Mouse (Mus musculus) Patski (cell line): ENCODE data around the gene Efcab11. TPM values are rescaled to one million over a fixed set of nuclear protein-coding genes. Genes with fewer than 3 reads are reported as not detected.

Experiments used
- ATAC-seq: fragments of 100-300 bp; one replicate; pipeline ENCODE4 v1.8.0; 2021
- CTCF ChIA-PET: fragments of 350-600 bp; sonication (Branson Sonifier 250); formaldehyde crosslinking; loops from one replicate; lab custom pipeline; 2022; ENCODE audit warnings: inconsistent platforms; lab: Charles Lee
- POLR2A ChIA-PET: fragments of 350-600 bp; sonication (Branson Sonifier 250); formaldehyde crosslinking; loops from one replicate; lab custom pipeline; 2022; ENCODE audit warnings: antibody characterized with exemption, inconsistent platforms; lab: Charles Lee
- DNase-seq: peaks from one replicate; pipeline ENCODE4 v3.0.0-alpha.2; 2011; ENCODE audit warnings: low read depth, low spot score
- H3K27me3 ChIP-seq: fragments of 371-371 bp; one replicate; pipeline ENCODE4 v1.5.1; 2021
- CTCF ChIP-seq: fragments of 100-300 bp; IDR thresholded peaks from one replicate; pipeline ENCODE4 v1.5.1; 2021
- in situ Hi-C: fragments of 300-500 bp; cut with MboI; formaldehyde crosslinking; loops from 3 replicates; pipeline ENCODE4 v1.11.1; 2018; ENCODE audit warnings: low pct_unique_long_range_greater_than_20kb, mixed read lengths
- polyA plus RNA-seq: library from polyadenylated mRNA; unstranded; gene quantifications from one replicate; pipeline ENCODE4 v1.2.3, GENCODE M21; 2021

Gene Efcab11
- polyA plus RNA-seq, 1 experiment from 2014 or later = 3.1 TPM

- TF ChIP-seq CTCF = no peak
- POLR2A ChIA-PET = no interaction called here
- CTCF ChIA-PET = no interaction called here
- in situ Hi-C loops = no loop called here
- no peaks in the 10 kb centered on the region for H3K27me3 ChIP-seq
- ATAC-seq (no peak), DNase-seq (no peak)
Measured at GRCm38 (mm10) chr12:99723791-99724190, 160.4 kb downstream of the Efcab11 start.

DNA sequence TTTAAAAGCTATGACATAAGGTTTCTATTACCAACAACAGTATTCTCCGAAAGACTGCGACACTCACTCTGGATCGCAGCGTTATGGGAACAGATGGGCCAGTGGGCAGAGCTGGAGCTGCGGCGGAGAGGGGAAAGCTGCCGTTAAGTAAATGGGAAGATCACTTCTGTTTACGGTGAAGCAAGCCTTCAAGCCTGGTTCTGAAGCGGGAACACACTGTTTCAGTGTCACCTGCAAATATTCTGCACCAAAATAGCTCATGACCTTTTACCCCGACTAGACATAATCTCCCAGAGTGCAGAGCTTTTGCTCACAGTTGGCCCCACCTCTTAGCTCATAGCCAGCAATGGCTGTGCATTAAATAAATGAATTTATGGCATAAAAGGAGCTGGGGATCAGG, 162.9 kb downstream of the Efcab11 start:
- POLR2A ChIA-PET = no interaction called here
- no peak for TF ChIP-seq CTCF
- CTCF ChIA-PET = interaction anchor here (0.7 to 1.8 kb wide), 3 partner anchors 15 to 75 kb away, joined by 3 read pairs; no protein-coding TSS in a partner anchor
- H3K27me3 ChIP-seq = no peaks in the 10 kb centered on the region
- no peak for ATAC-seq
- no peak for DNase-seq
- in situ Hi-C loops = no loop called here

DNA sequence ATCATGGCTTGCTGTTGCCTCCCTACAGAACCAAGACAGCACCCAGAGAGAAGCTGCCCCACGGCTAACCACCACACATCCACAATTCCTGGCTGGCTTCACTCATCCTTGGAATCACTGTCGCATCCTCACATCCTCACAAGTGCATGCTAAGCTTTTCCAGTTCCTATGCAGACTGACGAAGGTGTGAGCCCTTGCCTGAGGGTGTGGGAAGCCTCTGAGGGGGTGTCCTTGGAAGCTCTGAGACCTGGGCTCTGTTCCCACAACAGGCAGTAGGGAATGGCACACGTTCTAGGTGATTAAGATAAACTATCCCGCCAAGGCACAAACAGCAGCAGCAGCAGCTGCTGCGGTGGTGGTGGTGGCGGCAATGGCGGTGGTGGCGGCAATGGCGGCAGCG, 164.5 kb downstream of the Efcab11 start:
- in situ Hi-C loops = no loop called here
- no peaks in the 10 kb centered on the region for H3K27me3 ChIP-seq
- ATAC-seq (no peak), DNase-seq (no peak)
- ChIA-PET CTCF (interaction anchor here (1.8 kb wide), 1 partner anchor 22 kb away, joined by 3 read pairs; no protein-coding TSS in a partner anchor), POLR2A (no interaction called here)
- TF ChIP-seq CTCF = no peak

DNA sequence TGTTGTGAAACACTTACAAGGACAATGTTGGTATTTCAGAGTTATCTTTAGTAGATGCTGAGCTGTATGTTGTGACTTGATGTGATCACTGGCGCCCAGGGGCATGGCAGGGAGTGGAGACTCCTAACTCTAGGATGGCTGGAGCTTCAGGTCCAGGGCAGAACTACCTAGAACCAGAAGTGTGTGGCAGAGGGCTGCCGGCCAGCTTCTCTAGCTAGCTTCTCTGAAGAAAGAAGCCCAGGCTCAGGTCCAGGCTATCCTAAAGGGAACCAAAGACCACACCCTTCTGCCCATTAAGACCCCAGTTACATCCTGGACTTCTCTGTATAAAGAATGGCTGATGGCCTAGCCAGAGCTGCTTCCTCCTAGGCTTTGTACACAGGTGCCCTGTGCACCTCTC, 166.1 kb downstream of the Efcab11 start:
- CTCF ChIA-PET = no interaction called here
- ATAC-seq = no peak
- POLR2A ChIA-PET = no interaction called here
- in situ Hi-C loops = no loop called here
- TF ChIP-seq CTCF = no peak
- no peak for DNase-seq
- H3K27me3 ChIP-seq = no peaks in the 10 kb centered on the region

- ChIA-PET POLR2A (no interaction called here), CTCF (interaction anchor here (1.1 kb wide), 1 partner anchor 128 kb away, joined by 3 read pairs; no protein-coding TSS in a partner anchor)
- no peak for TF ChIP-seq CTCF
- no peaks in the 10 kb centered on the region for H3K27me3 ChIP-seq
- DNase-seq (no peak), ATAC-seq (no peak)
- in situ Hi-C loops = no loop called here
Measured at GRCm38 (mm10) chr12:99716038-99716610, 168.1 kb downstream of the Efcab11 start.

DNA sequence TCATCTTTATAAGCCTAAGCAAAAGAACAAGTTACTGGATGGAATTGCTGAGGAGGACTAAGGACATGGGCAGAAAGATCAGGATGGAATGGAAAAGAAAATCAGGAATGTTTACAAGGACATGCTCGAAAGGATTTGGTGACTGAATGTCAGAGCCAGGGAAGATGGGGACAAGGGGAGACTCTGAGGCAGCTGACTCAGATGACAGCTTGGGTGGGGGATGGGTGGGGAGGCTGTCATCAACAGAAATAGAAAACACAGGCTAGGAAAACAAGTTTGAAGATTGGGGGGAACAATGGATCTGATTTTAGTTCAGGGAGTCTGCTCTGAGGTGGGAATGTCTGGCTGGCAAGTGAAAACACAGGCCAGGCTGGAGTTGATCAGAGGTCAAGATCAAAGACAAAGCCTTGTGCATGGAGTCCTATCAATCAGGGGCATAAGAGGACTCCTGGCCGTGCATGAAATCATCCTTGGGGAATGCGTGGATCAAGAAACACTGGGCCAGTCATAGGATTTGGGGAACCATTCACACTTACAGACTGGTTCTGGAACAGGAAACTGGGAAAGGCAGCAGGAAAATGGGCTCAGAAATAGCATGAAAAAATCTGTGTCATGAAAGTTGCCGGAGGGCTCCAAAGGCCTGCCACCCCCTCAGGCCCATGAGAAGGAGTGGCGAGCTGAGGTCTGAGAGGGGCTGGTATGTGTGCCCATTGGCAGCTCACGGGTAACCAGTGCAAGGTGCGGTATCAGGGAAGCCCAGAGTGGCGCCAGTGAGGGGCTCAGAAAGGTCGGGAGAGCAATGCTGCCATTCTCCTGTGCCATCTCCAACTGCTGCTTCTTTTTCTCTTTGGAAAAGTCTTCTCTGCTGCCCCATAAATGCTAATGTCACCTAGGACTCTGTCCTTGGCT, 168.9 kb downstream of the Efcab11 start:
- no peak for TF ChIP-seq CTCF
- POLR2A ChIA-PET = no interaction called here
- no peak for DNase-seq
- H3K27me3 ChIP-seq = no peaks in the 10 kb centered on the region
- in situ Hi-C loops = no loop called here
- CTCF ChIA-PET = no interaction called here
- no peak for ATAC-seq

DNA sequence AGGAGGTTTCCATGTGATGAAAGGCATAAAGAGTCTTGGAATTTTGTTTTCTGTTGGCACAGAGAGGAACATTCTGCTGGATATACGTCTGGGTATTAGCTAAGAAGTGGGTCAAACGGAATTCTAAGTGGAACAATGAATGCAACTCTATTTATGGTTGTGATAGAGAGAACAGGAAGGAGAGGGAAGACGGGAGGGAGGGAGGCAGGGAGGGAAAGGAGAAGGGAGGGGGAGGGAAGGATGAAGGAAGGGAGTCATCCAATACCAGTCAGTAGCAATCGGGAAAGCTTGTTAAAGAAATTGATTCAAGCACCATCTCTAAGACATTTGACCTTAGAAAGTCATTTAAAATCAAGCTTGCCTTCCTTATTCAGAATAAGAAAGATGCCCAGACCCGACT, 172.0 kb downstream of the Efcab11 start:
- ChIA-PET POLR2A (no interaction called here), CTCF (interaction anchor here (1.2 to 1.6 kb wide), 2 partner anchors 9 to 56 kb away, joined by 3 read pairs; no protein-coding TSS in a partner anchor)
- ATAC-seq = no peak
- DNase-seq = no peak
- in situ Hi-C loops = no loop called here
- H3K27me3 ChIP-seq = no peaks in the 10 kb centered on the region
- no peak for TF ChIP-seq CTCF

GRCm38 (mm10) chr12:99702248-99702647, 182.0 kb downstream of the Efcab11 start:
- no peak for TF ChIP-seq CTCF
- in situ Hi-C loops = no loop called here
- ChIA-PET POLR2A (no interaction called here), CTCF (no interaction called here)
- DNase-seq = no peak
- no peak for ATAC-seq
- H3K27me3 ChIP-seq = no peaks in the 10 kb centered on the region

DNA sequence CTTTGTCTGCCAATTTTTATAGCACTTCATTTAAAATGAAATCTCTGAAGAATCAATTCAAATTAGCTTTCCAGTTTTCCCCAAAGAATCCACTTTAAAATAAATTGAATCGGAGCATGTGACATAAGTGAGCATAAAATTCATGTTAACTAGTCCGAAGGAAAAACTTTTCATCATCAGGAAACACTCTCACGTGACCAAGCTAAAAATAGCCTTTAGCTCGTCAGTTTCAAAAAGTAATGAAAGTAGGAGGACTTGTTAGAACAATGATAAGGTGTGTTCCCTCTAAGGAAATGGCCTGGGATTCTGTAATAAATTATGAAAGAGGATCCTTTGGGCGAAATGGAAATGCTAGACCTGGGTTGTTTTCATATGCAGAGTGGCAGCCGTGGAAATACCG, 183.9 kb downstream of the Efcab11 start:
- no peaks in the 10 kb centered on the region for H3K27me3 ChIP-seq
- ChIA-PET POLR2A (no interaction called here), CTCF (no interaction called here)
- ATAC-seq (no peak), DNase-seq (no peak)
- TF ChIP-seq CTCF = no peak
- in situ Hi-C loops = no loop called here

DNA sequence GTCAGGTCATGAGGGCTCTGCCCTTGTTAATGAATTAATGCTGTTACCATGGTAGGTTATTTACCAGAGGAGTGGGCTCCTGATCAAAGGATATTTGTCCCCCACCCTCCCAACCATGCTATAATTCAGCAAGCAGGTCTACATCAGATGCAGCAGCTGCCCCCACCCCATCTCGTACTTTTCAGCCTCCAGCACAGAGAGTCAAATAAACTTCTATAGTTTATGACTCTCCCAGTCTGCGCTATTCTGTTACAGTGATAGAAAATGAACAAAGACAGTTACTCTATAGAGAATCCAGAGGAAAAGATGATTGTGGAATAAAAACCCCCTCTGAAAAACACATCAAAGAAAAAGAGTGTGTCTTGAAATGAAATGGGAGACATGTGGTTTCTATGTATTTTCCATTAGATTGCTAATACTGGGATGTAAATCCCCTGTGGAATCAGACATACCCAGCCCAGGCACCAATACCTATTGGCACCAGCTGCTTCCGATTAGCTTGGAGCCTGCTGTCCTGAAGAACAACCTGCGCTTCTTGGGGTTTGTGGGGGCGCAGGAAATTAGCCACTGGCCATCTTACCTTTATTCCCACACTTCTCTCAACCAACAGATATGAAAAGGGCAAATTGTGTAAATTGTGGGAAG, 184.7 kb downstream of the Efcab11 start:
- H3K27me3 ChIP-seq = no peaks in the 10 kb centered on the region
- in situ Hi-C loops = no loop called here
- POLR2A ChIA-PET = no interaction called here
- no peak for ATAC-seq
- TF ChIP-seq CTCF = no peak
- DNase-seq = no peak
- CTCF ChIA-PET = no interaction called here
